Mouse (Mus musculus) kidney, embryonic 14.5 days (tissue): ENCODE data around the gene Gm21987. TPM values are rescaled to one million over a fixed set of nuclear protein-coding genes. Genes with fewer than 3 reads are reported as not detected.

Experiments
- ATAC-seq: fragments of 200-750 bp; cut with Nextera tagmentation; 2 replicates; pipeline ENCODE4 v1.8.0; 2017; ENCODE audit warnings: moderate number of reproducible peaks, mild to moderate bottlenecking, moderate TSS enrichment, moderate library complexity; ENCODE audit not compliant: low FRiP score, low TSS enrichment
- H3K27ac ChIP-seq: fragments of 300-500 bp; sonication (generic); 2 replicates; pipeline ENCODE4 v1.5.1; 2014; ENCODE audit warnings: low read depth, mild to moderate bottlenecking, low read length, moderate library complexity, mixed read lengths
- H3K27me3 ChIP-seq: fragments of 300-500 bp; sonication (generic); 2 replicates; pipeline ENCODE4 v1.6.1; 2014; ENCODE audit warnings: mild to moderate bottlenecking, low read length; ENCODE audit not compliant: control insufficient read depth, insufficient read depth
- H3K36me3 ChIP-seq: fragments of 300-500 bp; sonication (generic); 2 replicates; pipeline ENCODE4 v1.6.1; 2014; ENCODE audit warnings: low read length, mixed read lengths; ENCODE audit not compliant: control insufficient read depth, insufficient read depth
- H3K4me1 ChIP-seq: fragments of 300-500 bp; sonication (generic); 2 replicates; pipeline ENCODE4 v1.6.1; 2014; ENCODE audit warnings: low read length, mixed read lengths; ENCODE audit not compliant: control insufficient read depth, insufficient read depth
- H3K4me2 ChIP-seq: fragments of 300-500 bp; sonication (generic); replicated peaks from 2 replicates; pipeline ENCODE4 v1.6.1; 2014; ENCODE audit warnings: low read depth, mild to moderate bottlenecking, low read length
- H3K4me3 ChIP-seq: fragments of 300-500 bp; sonication (generic); 2 replicates; pipeline ENCODE4 v1.5.1; 2014; ENCODE audit warnings: mild to moderate bottlenecking, low read length
- H3K9ac ChIP-seq: fragments of 300-500 bp; sonication (generic); 2 replicates; pipeline ENCODE4 v1.6.1; 2014; ENCODE audit warnings: low read depth, mild to moderate bottlenecking, low read length, moderate library complexity
- H3K9me3 ChIP-seq: fragments of 300-500 bp; sonication (generic); 2 replicates; pipeline ENCODE4 v1.6.1; 2016; ENCODE audit warnings: low read length; ENCODE audit not compliant: control insufficient read depth
- WGBS: fragments of 180-500 bp; shearing (Covaris S2); extraction: QIAGEN DNeasy Blood & Tissue Kit; methylation state at CpG from one replicate; pipeline ENCODE4 v1.1.7; 2014; 5-methylcytosine and 5-hydroxymethylcytosine counted together
- polyA plus RNA-seq: library from polyadenylated mRNA; unstranded; fragments of >200 nt; fragmentation: Nextera tagmentation; extraction: Ambion mirVana; gene quantifications from 2 replicates; pipeline ENCODE4 v1.2.1, GENCODE M21; 2014

Gene Gm21987
- polyA plus RNA-seq, 1 experiment from 2014 or later = not detected

GRCm38 (mm10) chr16:38378591-38378990 lies 31.8 kb downstream of the Gm21987 start:
- no peaks in the 10 kb centered on the region for H3K36me3 ChIP-seq
- ATAC-seq = no peak
- H3K9ac ChIP-seq = no peak overlapping the region
- no peak overlapping the region for H3K4me2 ChIP-seq
- no peaks in the 10 kb centered on the region for H3K27me3 ChIP-seq
- H3K27ac ChIP-seq = no peak overlapping the region
- no peaks in the 10 kb centered on the region for H3K9me3 ChIP-seq
- 52% methylated on average over 6 of the region's 6 CpGs for WGBS
- H3K4me3 ChIP-seq = no peak overlapping the region
- no peaks in the 10 kb centered on the region for H3K4me1 ChIP-seq

- Histone ChIP-seq H3K9ac (no peak overlapping the region), H3K27ac (no peak overlapping the region), H3K36me3 (no peaks in the 10 kb centered on the region), H3K4me3 (no peak overlapping the region), H3K9me3 (no peaks in the 10 kb centered on the region), H3K4me2 (no peak overlapping the region), H3K4me1 (no peaks in the 10 kb centered on the region), H3K27me3 (no peaks in the 10 kb centered on the region)
- 24% methylated on average over 6 of the region's 6 CpGs for WGBS
- ATAC-seq = no peak
Observed at GRCm38 (mm10) chr16:38379088-38379487, 32.2 kb downstream of the Gm21987 start.

- H3K27me3 ChIP-seq = no peaks in the 10 kb centered on the region
- ATAC-seq = no peak
- WGBS = 19% methylated on average over 3 of the region's 3 CpGs
- H3K36me3 ChIP-seq = no peaks in the 10 kb centered on the region
- H3K4me1 ChIP-seq = no peaks in the 10 kb centered on the region
- no peak overlapping the region for H3K4me2 ChIP-seq
- H3K27ac ChIP-seq = no peak overlapping the region
- H3K9me3 ChIP-seq = no peaks in the 10 kb centered on the region
- no peak overlapping the region for H3K9ac ChIP-seq
- no peak overlapping the region for H3K4me3 ChIP-seq
Observed at GRCm38 (mm10) chr16:38379493-38379892, 32.7 kb downstream of the Gm21987 start.

GRCm38 (mm10) chr16:38379926-38380325 lies 33.1 kb downstream of the Gm21987 start:
- Histone ChIP-seq H3K4me2 (no peak overlapping the region), H3K4me3 (no peak overlapping the region), H3K36me3 (no peaks in the 10 kb centered on the region), H3K27ac (no peak overlapping the region), H3K27me3 (no peaks in the 10 kb centered on the region), H3K4me1 (no peaks in the 10 kb centered on the region), H3K9me3 (no peaks in the 10 kb centered on the region), H3K9ac (no peak overlapping the region)
- no peak for ATAC-seq
- 88% methylated on average over 3 of the region's 3 CpGs for WGBS

- H3K9ac ChIP-seq = no peak overlapping the region
- H3K9me3 ChIP-seq = no peaks in the 10 kb centered on the region
- no peak for ATAC-seq
- H3K36me3 ChIP-seq = no peaks in the 10 kb centered on the region
- WGBS = 85% methylated on average over 2 of the region's 2 CpGs
- H3K4me2 ChIP-seq = no peak overlapping the region
- H3K27ac ChIP-seq = no peak overlapping the region
- H3K4me3 ChIP-seq = no peak overlapping the region
- H3K27me3 ChIP-seq = no peaks in the 10 kb centered on the region
- H3K4me1 ChIP-seq = no peaks in the 10 kb centered on the region
Observed at GRCm38 (mm10) chr16:38383683-38384082, 36.8 kb downstream of the Gm21987 start.

GRCm38 (mm10) chr16:38385184-38385634 lies 38.4 kb downstream of the Gm21987 start:
- WGBS = 83% methylated on average over 6 of the region's 6 CpGs
- no peak for ATAC-seq
- no peaks in the 10 kb centered on the region for H3K27me3 ChIP-seq
- H3K9ac ChIP-seq = no peak overlapping the region
- no peak overlapping the region for H3K4me3 ChIP-seq
- H3K4me2 ChIP-seq = no peak overlapping the region
- H3K36me3 ChIP-seq = no peaks in the 10 kb centered on the region
- H3K27ac ChIP-seq = no peak overlapping the region
- H3K4me1 ChIP-seq = no peaks in the 10 kb centered on the region
- H3K9me3 ChIP-seq = no peaks in the 10 kb centered on the region

GRCm38 (mm10) chr16:38385700-38386099 lies 38.9 kb downstream of the Gm21987 start:
- no peak for ATAC-seq
- H3K9me3 ChIP-seq = no peaks in the 10 kb centered on the region
- no peak overlapping the region for H3K4me3 ChIP-seq
- no peak overlapping the region for H3K27ac ChIP-seq
- H3K36me3 ChIP-seq = no peaks in the 10 kb centered on the region
- H3K27me3 ChIP-seq = no peaks in the 10 kb centered on the region
- no peaks in the 10 kb centered on the region for H3K4me1 ChIP-seq
- H3K9ac ChIP-seq = no peak overlapping the region
- 95% methylated on average over 4 of the region's 4 CpGs for WGBS
- no peak overlapping the region for H3K4me2 ChIP-seq

GRCm38 (mm10) chr16:38387389-38387788 lies 40.5 kb downstream of the Gm21987 start:
- Histone ChIP-seq H3K27me3 (no peaks in the 10 kb centered on the region), H3K27ac (no peak overlapping the region), H3K4me3 (no peak overlapping the region), H3K4me2 (no peak overlapping the region), H3K9me3 (no peaks in the 10 kb centered on the region), H3K36me3 (no peaks in the 10 kb centered on the region), H3K9ac (no peak overlapping the region), H3K4me1 (no peaks in the 10 kb centered on the region)
- 88% methylated on average over 6 of the region's 6 CpGs for WGBS
- no peak for ATAC-seq

- no peak overlapping the region for H3K27ac ChIP-seq
- no peak for ATAC-seq
- no peak overlapping the region for H3K9ac ChIP-seq
- H3K9me3 ChIP-seq = no peaks in the 10 kb centered on the region
- H3K4me3 ChIP-seq = no peak overlapping the region
- no peak overlapping the region for H3K4me2 ChIP-seq
- no peaks in the 10 kb centered on the region for H3K4me1 ChIP-seq
- WGBS = 67% methylated on average over 6 of the region's 6 CpGs
- H3K27me3 ChIP-seq = no peaks in the 10 kb centered on the region
- H3K36me3 ChIP-seq = no peaks in the 10 kb centered on the region
Observed at GRCm38 (mm10) chr16:38388757-38389156, 41.9 kb downstream of the Gm21987 start.
